Mouse (Mus musculus): ENCODE results near the gene Mylip.

DNA sequence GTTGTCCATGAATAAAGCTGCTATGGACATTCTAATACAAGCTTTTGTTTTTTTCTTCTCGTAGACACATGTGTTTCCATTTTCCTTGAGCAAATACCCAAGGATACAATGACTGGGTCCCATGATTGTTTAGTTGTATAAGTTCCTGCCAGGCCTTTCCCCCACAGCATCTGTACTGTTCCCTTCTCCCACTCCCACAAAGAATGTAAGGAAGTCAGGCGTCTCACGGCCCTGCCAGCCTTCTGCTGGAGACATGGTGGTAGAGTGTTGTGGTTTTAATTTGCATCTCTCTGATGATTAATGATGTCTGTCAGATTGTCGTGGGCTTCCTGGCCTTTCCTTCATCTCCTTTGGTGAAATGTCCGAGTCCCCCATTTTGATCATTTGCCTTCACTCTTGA, 7.7 kb downstream of the Mylip start:
- no peak for TF ChIP-seq POLR2A (IDR thresholded peaks at IDR 0.05; ENCODE audit: borderline replicate concordance, insufficient read depth, low read length)
- TF ChIP-seq CTCF (IDR thresholded peaks at IDR 0.05; ENCODE audit: borderline replicate concordance, insufficient read depth, low read depth, low read length): no peak
